Mouse (Mus musculus): ENCODE measurements around the gene Shoc2. TPM values are rescaled to one million over a fixed set of nuclear protein-coding genes. Genes with fewer than 3 reads are reported as not detected.
"Not testable (repeated sequence)": the region's sequence is repeated elsewhere in the genome, so short reads cannot be mapped to it uniquely, and the experiment has no call there.

Gene Shoc2
- total RNA-seq (2015; ENCODE audit: low replicate concordance) (23.6 and 25.1 TPM in 2 replicates), total RNA-seq (2017; ENCODE audit: low replicate concordance) (18.4 and 18.6 TPM in 2 replicates)

- peak; percentile 91 for ATAC-seq (replicated peaks; ENCODE audit: low FRiP score, poor library complexity, severe bottlenecking)
Observed at GRCm38 (mm10) chr19:53943802-53944785, at the start of gene Shoc2, which contains the start of gene Bbip1. Gene Shoc2 (plus strand): TSS chr19:53944306. Gene Bbip1 (minus strand): TSS chr19:53944627.

GRCm38 (mm10) chr19:53894538-53895121, 49.5 kb upstream of the Shoc2 start:
- peak; percentile 40 for ATAC-seq (replicated peaks; ENCODE audit: low FRiP score, poor library complexity, severe bottlenecking)

- no peak for ATAC-seq (replicated peaks; ENCODE audit: low FRiP score, poor library complexity, severe bottlenecking)
Observed at GRCm38 (mm10) chr19:53898046-53898445, 46.1 kb upstream of the Shoc2 start.

- ATAC-seq (replicated peaks; ENCODE audit: low FRiP score, poor library complexity, severe bottlenecking): no peak
Observed at GRCm38 (mm10) chr19:53898498-53898897, 45.6 kb upstream of the Shoc2 start.

- ATAC-seq (replicated peaks; ENCODE audit: low FRiP score, poor library complexity, severe bottlenecking): no peak
Observed at GRCm38 (mm10) chr19:53898970-53899900, 44.9 kb upstream of the Shoc2 start.

- no peak for ATAC-seq (replicated peaks; ENCODE audit: low FRiP score, poor library complexity, severe bottlenecking)
Observed at GRCm38 (mm10) chr19:53899941-53900610, 44.0 kb upstream of the Shoc2 start.

- peak; percentile 27 for ATAC-seq (replicated peaks; ENCODE audit: low FRiP score, poor library complexity, severe bottlenecking)
Observed at GRCm38 (mm10) chr19:53901931-53902738, 42.0 kb upstream of the Shoc2 start.

GRCm38 (mm10) chr19:53902739-53903487, 41.2 kb upstream of the Shoc2 start:
- peak; percentile 93 for ATAC-seq (replicated peaks; ENCODE audit: low FRiP score, poor library complexity, severe bottlenecking)

DNA sequence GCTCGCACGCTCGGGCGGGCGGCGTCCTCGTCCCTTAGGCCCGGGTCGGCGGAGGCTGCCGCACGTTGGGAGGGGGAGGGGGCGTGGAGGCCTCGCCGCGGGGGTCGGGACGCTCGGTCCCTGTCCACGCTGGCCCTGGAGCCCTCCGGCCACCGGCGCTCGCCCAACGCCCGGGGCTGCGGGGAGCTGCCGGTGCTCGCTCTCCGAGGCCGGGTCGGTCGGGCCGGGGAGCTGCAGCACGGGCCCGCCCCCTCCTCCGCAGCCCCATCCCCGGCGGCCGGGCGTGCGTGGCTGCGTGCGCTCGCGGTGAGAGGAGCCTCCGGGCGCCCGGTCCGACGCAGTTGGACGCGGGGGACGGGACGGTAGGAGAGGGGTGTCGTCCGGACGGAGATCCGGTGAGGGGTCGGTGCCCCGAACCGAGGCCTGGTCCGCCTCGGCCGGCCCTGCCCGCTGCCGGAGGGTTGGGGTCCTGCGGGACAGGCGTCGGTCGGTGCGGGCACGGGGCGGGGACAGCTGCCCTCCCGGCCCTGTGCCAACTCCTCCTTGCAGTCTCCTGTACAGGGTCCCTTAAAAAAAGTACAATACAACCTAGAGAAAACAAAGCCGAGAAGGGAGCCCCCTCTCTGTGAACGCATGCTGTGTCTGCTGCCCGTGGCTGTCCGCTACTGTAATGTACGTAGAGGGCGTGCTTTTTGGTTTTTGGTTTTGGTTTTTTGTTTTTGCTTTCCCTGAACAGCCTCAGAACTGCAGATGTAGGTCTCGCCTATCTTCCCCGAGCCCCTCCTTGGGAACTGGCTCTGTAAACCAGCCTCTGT, 40.4 kb upstream of the Shoc2 start:
- ATAC-seq (replicated peaks; ENCODE audit: low FRiP score, poor library complexity, severe bottlenecking): no peak

DNA sequence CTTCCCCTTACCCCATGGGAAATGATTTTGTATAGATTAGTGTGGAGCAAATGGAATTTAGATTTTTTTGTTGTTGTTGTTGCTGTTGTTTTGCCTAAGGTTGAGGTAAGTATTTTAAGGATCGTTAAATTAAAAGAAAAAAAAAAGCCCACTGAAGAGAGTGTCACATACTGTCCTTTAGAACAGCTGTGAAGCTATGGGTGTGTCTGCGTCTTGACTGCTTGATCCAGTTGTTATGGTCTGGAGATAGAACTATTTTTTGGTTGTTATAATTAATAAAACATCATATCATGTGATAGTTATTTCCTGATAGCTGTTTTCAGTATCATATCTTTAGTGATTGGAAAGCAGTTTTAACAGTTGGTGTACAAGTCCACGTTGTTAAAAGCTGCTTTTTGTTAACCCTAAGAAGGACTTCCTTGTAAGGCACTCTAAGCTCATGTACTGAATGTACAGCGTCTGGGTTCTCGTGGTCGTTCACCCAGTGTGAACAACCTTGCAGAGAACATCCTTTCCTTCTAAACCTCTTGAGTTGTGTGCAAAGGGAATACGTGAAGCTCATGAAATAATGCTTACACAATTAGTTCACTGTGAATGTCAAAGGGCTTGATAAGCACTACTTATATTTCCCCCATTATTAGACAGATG, 39.1 kb upstream of the Shoc2 start:
- ATAC-seq (replicated peaks; ENCODE audit: low FRiP score, poor library complexity, severe bottlenecking): no peak

DNA sequence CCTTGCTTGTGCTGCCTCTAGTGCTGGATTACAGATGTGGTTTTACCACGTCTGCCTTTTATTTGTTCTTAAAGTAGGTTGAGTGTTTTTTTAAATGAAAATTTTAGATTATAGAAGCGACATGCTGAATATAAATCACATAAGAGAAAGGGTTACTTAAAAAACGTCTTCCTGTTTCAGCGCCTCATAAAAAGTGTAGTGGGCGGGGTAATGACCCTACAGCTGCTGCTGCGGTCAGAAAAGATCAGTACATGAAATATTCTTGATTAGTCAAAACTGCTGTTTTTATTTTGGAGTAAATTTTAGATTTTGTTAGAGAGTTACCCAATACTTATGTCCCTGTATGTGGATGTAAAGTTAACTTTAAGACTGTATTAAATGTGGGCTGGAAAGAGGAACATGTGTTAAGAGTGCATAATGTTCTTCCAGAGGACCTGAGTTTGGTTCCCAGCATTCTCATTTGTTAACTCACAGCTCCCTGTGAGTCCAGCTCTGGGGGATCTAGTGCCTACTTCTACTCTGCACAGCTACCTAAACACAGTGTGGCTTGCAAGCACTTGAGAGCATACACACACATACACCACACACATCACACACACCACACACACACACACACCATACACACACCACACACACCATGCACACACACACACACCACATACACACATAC, 37.9 kb upstream of the Shoc2 start:
- ATAC-seq (replicated peaks; ENCODE audit: low FRiP score, poor library complexity, severe bottlenecking): no peak

DNA sequence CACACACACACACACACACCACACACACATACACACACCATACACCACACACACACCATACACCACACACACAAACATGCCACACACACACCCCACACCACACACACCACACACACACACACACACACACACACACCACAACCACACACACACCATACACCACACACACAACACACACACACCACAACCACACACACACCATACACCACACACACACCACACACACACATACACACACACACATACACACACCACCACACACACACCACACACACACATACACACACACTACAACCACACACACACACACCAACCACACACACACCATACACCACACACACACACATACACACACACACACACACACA, 37.4 kb upstream of the Shoc2 start:
- ATAC-seq (replicated peaks; ENCODE audit: low FRiP score, poor library complexity, severe bottlenecking): not testable (repeated sequence)

DNA sequence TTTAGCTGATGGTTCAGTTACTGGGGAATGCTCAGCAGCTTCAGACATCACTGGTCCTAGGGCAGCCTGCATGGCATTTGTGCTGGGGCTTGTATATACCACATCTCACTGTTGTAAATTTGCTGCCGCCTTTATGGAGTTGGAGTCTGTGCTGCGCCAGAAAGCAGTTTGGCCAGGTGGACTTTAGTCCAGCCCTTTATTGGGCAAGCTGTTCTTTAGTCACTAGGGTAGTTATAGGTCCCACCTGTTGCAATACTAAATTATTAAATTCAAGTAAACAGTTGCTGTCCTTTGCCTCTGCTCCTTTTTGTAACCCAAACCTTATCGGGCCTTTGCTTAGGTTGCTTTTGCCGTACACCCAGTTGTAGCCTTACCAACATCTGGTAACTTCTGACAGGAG, 29.2 kb upstream of the Shoc2 start:
- no peak for ATAC-seq (replicated peaks; ENCODE audit: low FRiP score, poor library complexity, severe bottlenecking)

DNA sequence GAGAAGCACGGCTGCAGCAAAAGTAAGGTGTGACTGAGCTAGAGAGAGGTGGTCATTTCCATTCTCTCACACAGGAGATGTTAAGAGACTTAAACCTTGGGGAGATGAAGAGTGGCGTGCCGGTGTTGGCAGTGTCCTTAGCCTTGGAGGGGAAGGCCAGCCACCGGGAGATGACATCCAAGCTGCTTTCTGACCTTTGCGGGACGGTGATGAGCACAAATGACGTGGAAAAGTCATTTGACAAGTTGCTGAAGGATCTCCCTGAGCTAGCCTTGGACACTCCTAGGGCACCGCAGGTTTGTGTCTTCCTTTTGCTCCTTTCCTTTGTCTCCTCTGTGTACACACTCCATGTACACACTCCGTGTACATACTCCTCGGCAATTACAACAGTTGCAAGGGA, 24.6 kb upstream of the Shoc2 start:
- ATAC-seq (replicated peaks; ENCODE audit: low FRiP score, poor library complexity, severe bottlenecking): no peak

GRCm38 (mm10) chr19:53921996-53922395, 22.1 kb upstream of the Shoc2 start:
- ATAC-seq (replicated peaks; ENCODE audit: low FRiP score, poor library complexity, severe bottlenecking): not testable (repeated sequence)

- peak; percentile 81 for ATAC-seq (replicated peaks; ENCODE audit: low FRiP score, poor library complexity, severe bottlenecking)
Observed at GRCm38 (mm10) chr19:53925338-53925751, 18.8 kb upstream of the Shoc2 start.

Data from erythroblast, adult 5-6 weeks (primary cell).